Mouse (Mus musculus) heart, adult 2 months (tissue): Measurements from ENCODE around the gene Dnm1l.

Experiments
- CTCF ChIP-seq: fragments of 200-600 bp; IDR thresholded peaks from 2 replicates; pipeline ENCODE4 v1.8.1; 2022; ENCODE audit warnings: antibody characterized with exemption, mild to moderate bottlenecking, moderate library complexity
- EP300 ChIP-seq: fragments of 200-500 bp; IDR thresholded peaks from 2 replicates; pipeline ENCODE4 v1.6.1; 2011; ENCODE audit warnings: low read depth, low read length, control low read depth; ENCODE audit not compliant: insufficient read depth
- POLR2A ChIP-seq: fragments of 200-500 bp; IDR thresholded peaks from 2 replicates; pipeline ENCODE4 v1.6.1; 2011; ENCODE audit warnings: mild to moderate bottlenecking, low read depth, low read length, control low read depth; ENCODE audit not compliant: insufficient read depth

DNA sequence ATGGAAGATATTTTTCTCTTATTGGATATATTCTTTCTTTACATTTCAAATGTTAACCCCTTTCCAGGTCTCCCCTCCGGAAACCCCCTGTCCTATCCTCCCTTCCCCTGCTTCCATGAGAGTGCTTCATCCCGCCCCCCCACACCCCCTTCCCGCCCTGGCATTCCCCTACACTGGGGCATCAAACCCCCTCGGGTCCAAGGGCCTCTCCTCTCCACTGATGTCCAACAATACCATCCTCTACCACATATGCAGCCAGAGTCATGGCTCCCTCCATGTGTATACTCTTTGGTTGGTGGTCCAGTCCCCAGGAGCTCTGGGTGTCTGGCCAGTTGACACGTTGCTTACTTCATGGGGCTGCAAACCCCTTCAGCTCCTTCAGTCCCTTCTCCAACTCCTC is 47.4 kb downstream of the Dnm1l start:
- TF ChIP-seq POLR2A (no peak), EP300 (no peak), CTCF (no peak)
